Mouse (Mus musculus) MEL (cell line): ENCODE measurements around the gene Sox10. TPM values are rescaled to one million over a fixed set of nuclear protein-coding genes. Genes with fewer than 3 reads are reported as not detected.

Experiments
- DNase-seq: peaks from one replicate; pipeline ENCODE4 v3.0.0; 2011; ENCODE audit warnings: low read depth, low spot score
- H3K27ac ChIP-seq: 2 replicates; pipeline ENCODE4 v1.5.1; 2012; ENCODE audit warnings: low read depth, mild to moderate bottlenecking, control low read depth, low read length, moderate library complexity; ENCODE audit not compliant: control insufficient read depth
- H3K27me3 ChIP-seq, 2 experiments: fragments of 150-350 bp in 1 of 2; sonication (generic) in 1 of 2; 2 replicates each; pipeline ENCODE4 v1.6.1; 2012; ENCODE audit warnings: low read length in 2 of 2, mild to moderate bottlenecking in 2 of 2, improper control_type of control experiment in 1 of 2, moderate library complexity in 1 of 2; ENCODE audit not compliant: insufficient read depth in 2 of 2, control insufficient read depth in 1 of 2
- H3K36me3 ChIP-seq, 2 experiments: 2 replicates each; pipeline ENCODE4 v1.6.1; 2012 to 2014; ENCODE audit warnings: low read length in 2 of 2, improper control_type of control experiment in 1 of 2, inconsistent platforms in 1 of 2, mild to moderate bottlenecking in 1 of 2; ENCODE audit not compliant: insufficient read depth in 2 of 2, control insufficient read depth in 1 of 2
- H3K4me1 ChIP-seq, 2 experiments: fragments of 150-350 bp in 1 of 2; sonication (generic) in 1 of 2; 2 replicates each; pipeline ENCODE4 v1.6.1; 2012; ENCODE audit warnings: low read length in 2 of 2, improper control_type of control experiment in 1 of 2, mild to moderate bottlenecking in 1 of 2; ENCODE audit not compliant: insufficient read depth in 2 of 2, control insufficient read depth in 1 of 2
- H3K4me3 ChIP-seq, 2 experiments: fragments of 150-350 bp in 1 of 2; sonication (generic) in 1 of 2; 2 replicates each; pipeline ENCODE4 v1.5.1; 2012; ENCODE audit warnings: low read depth in 2 of 2, low read length in 2 of 2, mild to moderate bottlenecking in 2 of 2, moderate library complexity in 2 of 2, control low read depth in 1 of 2, improper control_type of control experiment in 1 of 2; ENCODE audit not compliant: control insufficient read depth in 1 of 2, insufficient read depth in 1 of 2
- H3K79me2 ChIP-seq: 2 replicates; pipeline ENCODE4 v1.6.1; 2012; ENCODE audit warnings: mild to moderate bottlenecking, low read length, moderate library complexity; ENCODE audit not compliant: control insufficient read depth, poor library complexity, insufficient read depth
- H3K9ac ChIP-seq: 2 replicates; pipeline ENCODE4 v1.6.1; 2012; ENCODE audit warnings: low read depth, mild to moderate bottlenecking, control low read depth, low read length, moderate library complexity; ENCODE audit not compliant: control insufficient read depth, poor library complexity, severe bottlenecking
- H3K9me3 ChIP-seq: fragments of 150-350 bp; sonication (generic); replicated peaks from 2 replicates; pipeline ENCODE4 v1.6.1; 2012; ENCODE audit warnings: mild to moderate bottlenecking, low read length, improper control_type of control experiment, moderate library complexity; ENCODE audit not compliant: insufficient read depth
- E2F4 ChIP-seq: IDR thresholded peaks from 2 replicates; pipeline ENCODE4 v1.6.1; 2011; ENCODE audit warnings: low read depth, low read length, improper control_type of control experiment, borderline replicate concordance
- ELF1 ChIP-seq: IDR thresholded peaks from 2 replicates; pipeline ENCODE4 v1.6.1; 2014; ENCODE audit warnings: low read depth, mild to moderate bottlenecking, inconsistent platforms, low read length, improper control_type of control experiment, moderate library complexity
- EP300 ChIP-seq, 2 experiments: IDR thresholded peaks; 2 replicates each; pipeline ENCODE4 v1.6.1; 2011; ENCODE audit warnings: improper control_type of control experiment in 2 of 2, low read length in 2 of 2, low read depth in 1 of 2, mild to moderate bottlenecking in 1 of 2
- ETS1 ChIP-seq: IDR thresholded peaks from 2 replicates; pipeline ENCODE4 v1.6.1; 2012; ENCODE audit warnings: low read depth, mild to moderate bottlenecking, inconsistent platforms, low read length, improper control_type of control experiment, moderate library complexity
- GABPA ChIP-seq: IDR thresholded peaks from 2 replicates; pipeline ENCODE4 v1.6.1; 2012; ENCODE audit warnings: low read depth, mild to moderate bottlenecking, inconsistent platforms, low read length, improper control_type of control experiment, moderate library complexity
- GATA1 ChIP-seq: IDR thresholded peaks from 2 replicates; pipeline ENCODE4 v1.6.1; 2011; ENCODE audit warnings: low read depth, low read length, improper control_type of control experiment
- JUND ChIP-seq: IDR thresholded peaks from 2 replicates; pipeline ENCODE4 v1.6.1; 2011; ENCODE audit warnings: low read depth, mild to moderate bottlenecking, improper control_type of control experiment, low read length
- MAX ChIP-seq: IDR thresholded peaks from 2 replicates; pipeline ENCODE4 v1.6.1; 2011; ENCODE audit warnings: low read length, improper control_type of control experiment
- MEF2A ChIP-seq: IDR thresholded peaks from 2 replicates; pipeline ENCODE4 v1.6.1; 2014; ENCODE audit warnings: low read depth, mild to moderate bottlenecking, inconsistent platforms, low read length, improper control_type of control experiment; ENCODE audit not compliant: poor library complexity, insufficient replicate concordance, severe bottlenecking; ENCODE audit errors: extremely low read depth
- MYC ChIP-seq: IDR thresholded peaks from 2 replicates; pipeline ENCODE4 v1.6.1; 2011; ENCODE audit warnings: low read depth, mild to moderate bottlenecking, low read length, improper control_type of control experiment, moderate library complexity
- NELFE ChIP-seq: IDR thresholded peaks from 2 replicates; pipeline ENCODE4 v1.6.1; 2011; ENCODE audit warnings: low read depth, low read length, improper control_type of control experiment
- NRF1 ChIP-seq: IDR thresholded peaks from 2 replicates; pipeline ENCODE4 v1.6.1; 2014; ENCODE audit warnings: low read depth, mild to moderate bottlenecking, inconsistent platforms, low read length, improper control_type of control experiment, moderate library complexity; ENCODE audit not compliant: poor library complexity, insufficient read depth, severe bottlenecking
- RAD21 ChIP-seq: IDR thresholded peaks from 2 replicates; pipeline ENCODE4 v1.6.1; 2011; ENCODE audit warnings: mild to moderate bottlenecking, low read depth, low read length, improper control_type of control experiment
- SMC3 ChIP-seq: IDR thresholded peaks from 2 replicates; pipeline ENCODE4 v1.6.1; 2011; ENCODE audit warnings: low read depth, low read length, improper control_type of control experiment
- TBP ChIP-seq: IDR thresholded peaks from 2 replicates; pipeline ENCODE4 v1.8.0; 2011; ENCODE audit warnings: low read depth, low read length, improper control_type of control experiment
- USF1 ChIP-seq: IDR thresholded peaks from 2 replicates; pipeline ENCODE4 v1.6.1; 2014; ENCODE audit warnings: low read depth, mild to moderate bottlenecking, inconsistent platforms, low read length, improper control_type of control experiment, moderate library complexity
- USF2 ChIP-seq, 2 experiments: IDR thresholded peaks; 2 replicates each; pipeline ENCODE4 v1.6.1; 2011 to 2012; ENCODE audit warnings: improper control_type of control experiment in 2 of 2, low read length in 2 of 2, borderline replicate concordance in 1 of 2, inconsistent platforms in 1 of 2, low read depth in 1 of 2, mild to moderate bottlenecking in 1 of 2; ENCODE audit not compliant: insufficient read depth in 1 of 2
- polyA plus RNA-seq, 2 experiments: library from polyadenylated mRNA; stranded (reverse) in 1 of 2; unstranded in 1 of 2; fragments of >175 nt in 1 of 2; fragments of >200 nt in 1 of 2; gene quantifications; 2 replicates each; pipeline versions ENCODE4 v1.2.1 to v1.2.4; 2012; ENCODE audit warnings: low replicate concordance in 2 of 2, low read depth in 1 of 2; ENCODE audit not compliant: insufficient read length in 2 of 2, insufficient read depth in 1 of 2, missing spikeins in 1 of 2
- total RNA-seq: library from RNA; depleted of rRNA; stranded (reverse); fragments of 300-350 nt; gene quantifications from 2 replicates; pipeline ENCODE4 v1.2.3, GENCODE M21; 2012; rRNA removed

Sox10 gene
- total and polyA plus RNA-seq, 3 experiments: not detected

- H3K27me3 ChIP-seq: no peaks in the 10 kb centered on the region
- H3K27ac ChIP-seq: peak overlapping the region; percentile 26; the same call in 1 of the 2 replicates
- peaks cover 0 to 6% of the 10 kb centered on the region in 2 experiments; a peak in 2 of 4 replicates for H3K36me3 ChIP-seq
- peaks cover 3 to 8% of the 10 kb centered on the region in 2 experiments; a peak in 3 of 4 replicates for H3K4me1 ChIP-seq
- H3K9me3 ChIP-seq: no peaks in the 10 kb centered on the region
- no peak for DNase-seq
- no peak for TF ChIP-seq NELFE
- no peak for TF ChIP-seq USF1
- no peak for TF ChIP-seq E2F4
- TF ChIP-seq ETS1: no peak
- TF ChIP-seq GATA1: no peak
- TF ChIP-seq JUND: no peak
- TF ChIP-seq RAD21: no peak
- TF ChIP-seq TBP: no peak
- TF ChIP-seq SMC3: no peak
- no peak for TF ChIP-seq EP300 (IDR thresholded peaks at IDR 0.05; ENCODE audit: low read depth in 1 of 2, low read length in 2 of 2)
- TF ChIP-seq ELF1: no peak
- TF ChIP-seq MAX: no peak
- H3K4me3 ChIP-seq: peak overlapping the region; percentile 76 to 80
- no peaks in the 10 kb centered on the region; the same call in 1 of the 2 replicates for H3K79me2 ChIP-seq
- H3K9ac ChIP-seq: peak overlapping the region; percentile 91
Measured at GRCm38 (mm10) chr15:79107966-79108365, 57.1 kb downstream of the Sox10 start.

GRCm38 (mm10) chr15:79105804-79106203 is 59.2 kb downstream of the Sox10 start:
- H3K4me1 ChIP-seq: peaks cover 3 to 8% of the 10 kb centered on the region in 2 experiments; a peak in 3 of 4 replicates
- peaks cover 0 to 6% of the 10 kb centered on the region in 2 experiments; a peak in 2 of 4 replicates for H3K36me3 ChIP-seq
- no peak for DNase-seq
- H3K27me3 ChIP-seq: no peaks in the 10 kb centered on the region
- H3K9ac ChIP-seq: no peak overlapping the region
- no peak overlapping the region for H3K27ac ChIP-seq
- TF ChIP-seq GABPA (no peak), MEF2A (no peak), EP300 (IDR thresholded peaks at IDR 0.05; ENCODE audit: low read depth in 1 of 2, low read length in 2 of 2) (no peak), MAX (no peak), USF2 (IDR thresholded peaks at IDR 0.05; ENCODE audit: borderline replicate concordance in 1 of 2, insufficient read depth in 1 of 2, low read depth in 1 of 2, low read length in 2 of 2) (no peak), MYC (no peak), NRF1 (no peak)
- TF ChIP-seq, all 39 proteins: peak for 0
- no peaks in the 10 kb centered on the region for H3K9me3 ChIP-seq
- no peaks in the 10 kb centered on the region; the same call in 1 of the 2 replicates for H3K79me2 ChIP-seq
- no peak overlapping the region for H3K4me3 ChIP-seq

Other genes with a start within 250 kb of the Sox10 start
- gene Lgals1, start 238.5 kb downstream of the Sox10 start, total RNA-seq: 974 and 1,054 TPM in 2 replicates
- gene Lgals1, start 238.5 kb downstream of the Sox10 start, polyA plus RNA-seq: 1,000 to 10,000 TPM in 1 of 2 experiments, 100 to 1,000 TPM in 1; 646 to 1,010 TPM
- gene Nol12, start 230.3 kb downstream of the Sox10 start, total RNA-seq: 39.0 and 40.8 TPM in 2 replicates
- 100 to 1,000 TPM in 1 of 2 experiments, not detected in 1; 127 TPM for gene Nol12, start 230.3 kb downstream of the Sox10 start, polyA plus RNA-seq
- 18.4 and 21.3 TPM in 2 replicates for gene Triobp, start 217.5 kb downstream of the Sox10 start, total RNA-seq
- gene Triobp, start 217.5 kb downstream of the Sox10 start, polyA plus RNA-seq: 10 to 100 TPM in 1 of 2 experiments, not detected in 1; 31.3 TPM
- gene H1f0, start 136.8 kb downstream of the Sox10 start, total RNA-seq: 28.2 and 33.5 TPM in 2 replicates
- 100 to 1,000 TPM in 1 of 2 experiments, 10 to 100 TPM in 1; 46.8 to 213 TPM for gene H1f0, start 136.8 kb downstream of the Sox10 start, polyA plus RNA-seq
- gene Galr3, start 123.4 kb downstream of the Sox10 start, total RNA-seq: 2.5 and 2.6 TPM in 2 replicates
- gene Galr3, start 123.4 kb downstream of the Sox10 start, polyA plus RNA-seq: 1 to 10 TPM in 1 of 2 experiments, not detected in 1; 4.5 TPM
- gene Ankrd54, start 102.3 kb downstream of the Sox10 start, total RNA-seq: 42.3 and 43.4 TPM in 2 replicates
- gene Ankrd54, start 102.3 kb downstream of the Sox10 start, polyA plus RNA-seq: 10 to 100 TPM in 1 of 2 experiments, not detected in 1; 62.2 TPM
- 394 and 395 TPM in 2 replicates for gene Eif3l, start 90.1 kb downstream of the Sox10 start, total RNA-seq
- 100 to 1,000 TPM; 301 to 442 TPM for gene Eif3l, start 90.1 kb downstream of the Sox10 start, polyA plus RNA-seq
- 4.1 and 4.8 TPM in 2 replicates for gene Micall1, start 56.3 kb downstream of the Sox10 start, total RNA-seq
- gene Micall1, start 56.3 kb downstream of the Sox10 start, polyA plus RNA-seq: 10 to 100 TPM in 1 of 2 experiments, not detected in 1; 13.5 TPM
- 362 and 423 TPM in 2 replicates for gene Polr2f, start 24.2 kb downstream of the Sox10 start, total RNA-seq
- gene Polr2f, start 24.2 kb downstream of the Sox10 start, polyA plus RNA-seq: 100 to 1,000 TPM in 1 of 2 experiments, not detected in 1; 510 TPM
- 4.0 and 4.9 TPM in 2 replicates for gene 1700088E04Rik, start 24.0 kb downstream of the Sox10 start, total RNA-seq
- gene 1700088E04Rik, start 24.0 kb downstream of the Sox10 start, polyA plus RNA-seq: 1 to 10 TPM in 1 of 2 experiments, not detected in 1; 9.3 TPM
- 17.6 and 20.8 TPM in 2 replicates for gene Pick1, start 63.9 kb upstream of the Sox10 start, total RNA-seq
- gene Pick1, start 63.9 kb upstream of the Sox10 start, polyA plus RNA-seq: 10 to 100 TPM in 1 of 2 experiments, not detected in 1; 24.3 TPM
- 0.12 and 0.16 TPM in 2 replicates for gene Gm49486, start 64.2 kb upstream of the Sox10 start, total RNA-seq
- gene Gm49486, start 64.2 kb upstream of the Sox10 start, polyA plus RNA-seq: under 1 TPM in 1 of 2 experiments, not detected in 1; 0.46 TPM
- gene Slc16a8, start 89.5 kb upstream of the Sox10 start, total RNA-seq: 0.15 TPM in 1 of 2 replicates, not detected in the other
- gene Slc16a8, start 89.5 kb upstream of the Sox10 start, polyA plus RNA-seq: under 1 TPM in 1 of 2 experiments, not detected in 1; 0.47 TPM
- 1.1 TPM in 1 of 2 replicates, not detected in the other for gene Baiap2l2, start 120.3 kb upstream of the Sox10 start, total RNA-seq
- under 1 TPM in 1 of 2 experiments, not detected in 1; 0.60 TPM for gene Baiap2l2, start 120.3 kb upstream of the Sox10 start, polyA plus RNA-seq
- gene Pla2g6, start 163.2 kb upstream of the Sox10 start, total RNA-seq: 11.8 and 12.0 TPM in 2 replicates
- 10 to 100 TPM in 1 of 2 experiments, not detected in 1; 24.7 TPM for gene Pla2g6, start 163.2 kb upstream of the Sox10 start, polyA plus RNA-seq
- 3.3 TPM in 2 replicates for gene Maff, start 181.4 kb upstream of the Sox10 start, total RNA-seq
- gene Maff, start 181.4 kb upstream of the Sox10 start, polyA plus RNA-seq: 1 to 10 TPM in 1 of 2 experiments, not detected in 1; 5.8 TPM
- 7.2 and 7.5 TPM in 2 replicates for gene Tmem184b, start 238.3 kb upstream of the Sox10 start, total RNA-seq
- gene Tmem184b, start 238.3 kb upstream of the Sox10 start, polyA plus RNA-seq: 10 to 100 TPM in 1 of 2 experiments, not detected in 1; 28.4 TPM